Mouse (Mus musculus) ovary, postnatal 36 days (tissue): ENCODE data around the gene Fam216b.

Source experiments
- DNase-seq: peaks from one replicate; pipeline ENCODE4 v3.0.0; 2022; ENCODE audit warnings: low spot score, mixed read lengths

Fam216b gene

DNA sequence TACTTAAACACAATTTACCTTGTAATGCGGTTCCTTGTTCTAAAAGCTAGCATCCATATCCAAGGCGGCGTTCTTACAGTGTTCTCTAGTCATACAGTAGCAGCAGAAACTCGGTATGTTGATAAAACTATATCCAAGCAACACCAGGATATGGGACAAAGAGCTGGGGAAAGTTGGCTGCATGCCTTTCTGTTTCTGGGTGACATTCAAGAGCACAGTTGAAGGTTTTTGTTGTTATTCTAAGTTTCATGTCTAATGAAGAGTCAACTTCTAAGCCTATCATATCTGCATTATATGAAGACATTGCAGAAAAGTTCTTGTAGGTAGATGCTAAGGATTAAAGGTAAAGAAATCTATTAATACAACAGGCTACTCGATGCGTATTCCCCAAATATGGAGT, at the start of gene Fam216b:
Fam216b (minus strand) TSS at position 101 of the 400 bp plus-strand sequence.
- DNase-seq, result no peak

DNA sequence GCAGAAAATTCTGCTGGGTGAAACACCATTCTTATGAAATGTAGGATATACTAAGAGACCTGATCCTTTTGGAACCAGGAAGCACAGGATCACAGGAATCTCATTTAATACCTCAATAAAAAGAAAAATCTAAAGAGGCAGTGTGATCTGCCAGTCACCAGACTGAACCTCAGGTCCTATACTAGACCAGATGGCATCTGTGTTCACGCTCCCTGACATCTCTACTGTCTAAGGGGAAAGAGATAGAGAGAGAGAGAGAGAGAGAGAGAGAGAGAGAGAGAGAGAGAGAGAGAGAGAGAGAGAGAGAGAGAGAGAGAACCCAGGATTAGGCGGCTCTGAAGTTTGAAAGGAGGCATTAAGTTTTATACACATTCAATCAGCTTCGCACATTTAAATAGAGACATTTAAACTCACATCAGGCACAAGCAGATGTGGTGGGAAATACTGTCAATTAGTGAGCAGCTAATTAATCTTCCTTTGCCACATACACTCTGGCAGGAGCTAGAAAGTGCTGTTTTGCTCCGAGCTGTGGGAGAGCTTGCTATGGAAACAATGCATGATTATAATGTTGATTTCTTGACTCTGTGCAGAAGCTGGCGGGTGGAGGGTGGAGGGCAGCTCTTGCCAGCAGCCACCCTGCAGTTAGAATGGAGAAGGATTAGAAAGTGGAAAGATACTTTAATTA, 43.7 kb upstream of the Fam216b start:
- DNase-seq, result no peak

DNA sequence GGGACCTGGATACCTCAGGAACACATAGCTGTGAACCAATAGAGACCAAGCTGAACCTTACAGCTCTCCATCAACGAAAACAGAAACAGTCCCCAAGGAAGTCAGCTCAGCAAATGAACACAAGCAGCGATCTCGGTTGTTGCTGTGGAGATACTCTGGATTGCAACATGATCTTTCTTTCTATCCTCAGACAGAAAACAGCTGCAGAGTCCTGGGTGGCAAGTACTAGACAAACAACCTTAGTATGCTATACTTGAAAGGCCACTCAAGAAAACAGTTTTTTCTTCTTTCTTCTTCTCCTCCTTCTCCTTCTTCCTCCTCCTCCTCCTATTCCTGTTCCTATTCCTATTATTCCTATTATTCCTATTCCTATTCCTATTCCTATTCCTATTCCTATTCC, 37.9 kb upstream of the Fam216b start:
- no peak for DNase-seq

DNA sequence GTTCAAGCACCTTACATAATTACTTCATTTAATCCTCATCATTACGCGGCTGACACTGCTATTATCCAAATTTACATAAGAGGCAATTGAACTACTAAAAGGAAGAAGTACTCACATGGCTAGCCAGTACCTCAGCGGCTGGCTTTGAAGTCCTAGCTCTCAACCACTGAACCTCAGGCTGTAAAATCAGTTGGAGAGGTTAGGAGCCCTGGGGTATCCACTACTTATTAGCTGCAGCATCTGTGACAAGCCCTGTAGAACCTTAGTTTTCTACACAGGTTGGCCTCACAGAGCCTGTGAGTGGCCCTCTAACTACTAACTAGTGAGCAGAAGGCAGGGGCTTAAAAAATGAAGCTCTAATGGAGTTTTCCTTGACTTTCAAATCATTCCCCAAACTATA, 31.5 kb upstream of the Fam216b start:
- no peak for DNase-seq

DNA sequence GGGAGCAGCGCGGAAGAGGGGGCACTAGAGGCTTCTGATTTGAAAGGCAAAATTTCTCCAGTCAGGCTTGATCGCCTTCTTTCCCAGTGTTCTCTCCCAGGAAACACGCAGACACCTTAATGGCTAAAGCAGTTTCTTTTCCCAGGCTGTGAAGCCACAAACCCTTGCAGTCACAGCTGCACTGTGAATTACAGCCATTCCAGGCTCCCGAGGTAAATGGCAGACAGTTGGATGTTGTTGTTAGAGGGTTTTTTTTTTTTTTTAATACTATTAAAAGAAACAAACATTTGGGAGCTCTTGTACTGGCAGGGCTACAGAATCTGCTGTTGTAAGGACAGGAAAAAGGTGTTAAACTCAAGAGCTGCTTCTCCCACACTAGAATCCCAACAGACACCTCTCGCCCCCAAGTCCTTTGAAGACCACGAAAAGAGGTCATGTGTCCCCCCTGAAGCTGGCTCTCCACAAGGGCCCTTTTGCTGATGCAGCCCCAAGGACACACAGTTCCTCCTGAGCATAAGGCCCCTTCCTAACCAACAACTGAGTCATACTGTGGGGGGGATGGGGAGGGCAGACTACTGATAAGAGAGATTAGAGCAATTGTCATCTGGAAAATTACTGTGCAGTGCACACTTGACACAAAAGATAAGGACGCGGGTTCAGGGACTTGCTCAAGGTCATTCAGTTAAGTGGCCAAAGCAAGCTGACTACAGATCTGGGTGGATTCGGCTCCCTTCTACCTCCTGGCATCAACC, 30.8 kb upstream of the Fam216b start:
- DNase-seq, result no peak

DNA sequence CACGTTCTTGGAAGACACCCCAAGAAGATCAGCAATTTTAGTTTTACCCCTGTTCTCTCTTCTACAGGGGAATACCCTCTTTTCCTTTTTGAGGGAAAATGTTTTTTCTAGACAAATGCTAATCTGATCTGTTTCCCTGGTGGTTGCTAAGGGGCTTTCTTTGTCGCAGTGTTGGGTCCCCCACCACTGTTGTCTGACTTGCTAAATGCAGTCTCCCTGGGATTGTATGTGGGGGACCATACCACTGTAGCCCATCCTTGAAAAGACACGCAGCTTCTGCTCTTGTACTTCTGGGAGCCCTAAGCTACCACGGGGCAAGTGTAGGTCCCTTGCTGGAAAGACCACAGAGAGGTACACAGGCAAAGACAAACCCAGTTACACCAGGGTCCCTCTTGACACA, 28.9 kb upstream of the Fam216b start:
- no peak for DNase-seq

DNA sequence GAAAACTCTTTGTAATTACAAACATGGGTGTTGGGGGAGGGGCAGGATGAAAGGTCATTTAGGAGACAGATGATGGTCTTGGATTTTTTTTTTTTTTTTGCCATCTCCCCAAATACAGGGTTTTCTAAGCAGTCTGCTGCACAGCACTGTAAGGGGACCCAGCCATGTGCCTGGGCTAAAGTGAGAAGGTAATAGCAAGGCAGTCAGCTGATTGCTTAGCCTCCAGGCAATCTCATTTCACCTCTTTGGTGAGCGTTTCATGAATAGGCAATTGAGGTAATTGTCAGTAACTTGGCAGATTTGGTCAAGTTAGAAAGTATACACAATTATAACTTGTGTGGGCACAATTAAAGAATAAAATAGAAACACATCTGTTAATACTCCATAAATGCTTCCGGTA, 28.5 kb upstream of the Fam216b start:
- DNase-seq, result no peak

DNA sequence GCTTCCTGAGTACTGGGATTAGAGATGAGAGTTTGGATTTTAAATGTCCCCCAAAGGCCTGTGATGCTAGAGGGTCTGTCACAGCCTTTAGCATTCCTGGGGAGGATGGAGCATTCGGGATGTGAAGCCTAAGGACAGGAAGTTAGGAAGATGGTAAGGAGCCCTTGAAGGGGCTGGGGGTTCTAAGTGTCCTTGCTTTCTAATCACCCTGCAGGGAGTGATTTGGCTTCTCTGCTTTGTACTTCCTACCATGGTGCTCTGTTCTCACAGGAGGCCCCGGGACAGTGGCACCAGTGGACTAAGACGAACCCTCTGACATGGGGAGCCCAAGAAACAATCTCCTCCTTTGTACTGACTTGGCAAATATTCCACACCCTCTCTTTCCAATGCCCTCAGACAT, 23.7 kb upstream of the Fam216b start:
- DNase-seq, result no peak

DNA sequence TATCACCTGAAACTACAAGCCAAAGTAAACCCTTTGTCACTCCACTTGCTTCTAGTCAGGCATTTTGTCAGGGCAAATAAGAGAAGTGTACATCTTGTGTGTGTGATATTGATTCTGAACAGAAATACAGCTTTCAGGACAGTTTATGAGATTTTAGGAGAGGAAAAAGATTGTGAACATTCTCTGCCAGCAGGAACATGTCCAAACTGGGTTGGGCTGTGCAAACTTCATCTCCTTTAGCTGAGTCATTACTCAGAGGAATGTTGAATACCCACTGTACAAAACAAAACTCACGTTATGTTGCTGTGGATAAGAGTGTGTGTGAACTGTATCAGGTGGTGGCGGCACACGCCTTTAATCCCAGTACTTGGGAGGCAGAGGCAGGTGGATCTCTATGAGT, 22.1 kb upstream of the Fam216b start:
- DNase-seq, result no peak

DNA sequence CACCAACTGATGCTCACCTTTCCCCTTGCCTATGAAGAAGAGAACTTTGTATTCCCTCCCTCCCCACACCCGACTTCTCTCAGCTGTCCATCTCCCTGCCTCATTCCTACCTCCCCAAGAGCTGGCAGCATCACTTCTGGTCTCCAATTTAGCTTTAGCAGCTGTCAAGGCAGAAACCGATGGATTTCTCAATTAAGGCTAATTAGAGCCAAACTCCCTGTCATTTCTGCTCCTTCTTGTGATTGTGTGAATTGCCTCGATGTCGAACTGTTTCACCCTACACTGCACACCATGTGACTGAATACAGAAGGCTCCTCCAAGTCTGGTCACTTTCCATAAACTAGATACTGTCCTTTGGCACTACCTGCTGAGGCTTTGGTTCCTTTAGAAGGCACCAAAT, 20.6 kb upstream of the Fam216b start:
- no peak for DNase-seq

DNA sequence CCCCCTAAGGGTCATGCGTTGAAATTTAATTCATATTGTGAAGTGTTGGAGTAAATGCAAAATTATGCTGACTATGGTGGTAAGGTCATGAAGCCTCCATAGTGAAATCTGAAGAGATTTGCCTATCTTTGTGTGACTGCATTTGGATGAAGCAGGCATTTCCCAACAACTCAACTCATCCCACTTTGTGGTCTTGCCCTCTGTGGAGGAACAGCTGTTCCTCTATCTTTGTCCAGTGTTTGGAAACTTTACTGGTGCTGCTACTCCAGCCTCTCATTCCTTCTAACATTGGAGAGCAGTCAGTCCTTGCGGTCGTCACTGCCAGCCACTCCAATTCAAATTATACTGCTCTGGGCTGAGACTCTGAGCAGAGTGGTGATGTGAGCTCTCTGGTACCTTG, 19.6 kb upstream of the Fam216b start:
- DNase-seq, result no peak

DNA sequence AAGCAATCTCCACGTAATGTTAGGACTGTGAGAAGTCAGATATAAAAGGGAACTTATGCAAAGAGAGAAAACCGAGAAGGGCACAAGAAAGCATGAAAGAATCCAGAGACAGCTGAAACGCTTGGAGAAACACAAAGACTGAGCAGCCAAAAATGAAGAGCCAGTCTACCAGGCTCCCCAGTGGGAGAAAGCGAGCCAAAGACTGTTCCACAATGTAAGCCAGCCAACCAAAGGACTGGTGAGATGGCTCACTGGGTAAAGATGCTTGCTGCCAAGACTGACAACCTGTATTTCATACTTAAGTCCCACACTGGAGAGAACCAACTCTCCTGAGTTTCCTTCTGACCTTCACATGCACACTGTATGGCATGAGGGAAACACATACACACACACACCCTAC, 784 bp upstream of the Fam216b start:
- no peak for DNase-seq

DNA sequence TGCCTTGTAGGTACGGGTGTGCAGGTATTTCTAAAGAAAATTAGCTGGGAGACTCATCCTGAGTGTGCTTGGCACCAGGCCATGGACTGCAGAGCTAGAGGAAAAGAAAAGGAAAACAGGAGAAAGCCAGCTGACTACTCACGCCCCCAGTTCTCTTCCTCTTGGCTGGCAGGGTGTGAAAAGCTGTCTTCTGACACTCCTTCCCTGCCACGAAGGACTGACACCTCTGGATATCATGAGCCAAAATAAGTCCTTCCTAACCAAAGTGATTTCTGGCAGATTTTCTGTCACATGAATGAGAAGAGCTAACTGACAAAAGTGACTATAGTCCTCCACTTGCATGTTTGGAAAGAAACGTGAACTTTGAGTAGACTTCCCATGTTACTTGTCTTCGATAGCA, 5.3 kb downstream of the Fam216b start:
- no peak for DNase-seq

DNA sequence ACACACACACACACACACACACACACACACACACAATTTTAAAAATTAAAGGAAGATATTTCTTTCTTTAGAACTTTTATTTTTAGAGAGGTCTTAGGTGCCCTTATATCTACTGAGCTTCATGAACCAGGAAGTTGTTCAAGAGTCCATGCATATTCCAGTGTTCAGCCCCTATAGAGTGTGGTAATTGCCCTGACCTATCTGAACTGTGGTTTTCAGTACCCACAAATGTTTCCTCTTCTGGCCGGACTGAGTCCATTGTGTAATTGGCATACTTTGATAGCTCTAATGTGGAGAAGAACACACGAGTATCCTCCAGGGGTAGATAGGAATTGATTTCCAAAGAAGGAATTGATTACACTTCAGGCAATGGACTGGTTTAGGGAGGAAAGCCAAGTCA, 11.3 kb downstream of the Fam216b start:
- DNase-seq, result no peak

DNA sequence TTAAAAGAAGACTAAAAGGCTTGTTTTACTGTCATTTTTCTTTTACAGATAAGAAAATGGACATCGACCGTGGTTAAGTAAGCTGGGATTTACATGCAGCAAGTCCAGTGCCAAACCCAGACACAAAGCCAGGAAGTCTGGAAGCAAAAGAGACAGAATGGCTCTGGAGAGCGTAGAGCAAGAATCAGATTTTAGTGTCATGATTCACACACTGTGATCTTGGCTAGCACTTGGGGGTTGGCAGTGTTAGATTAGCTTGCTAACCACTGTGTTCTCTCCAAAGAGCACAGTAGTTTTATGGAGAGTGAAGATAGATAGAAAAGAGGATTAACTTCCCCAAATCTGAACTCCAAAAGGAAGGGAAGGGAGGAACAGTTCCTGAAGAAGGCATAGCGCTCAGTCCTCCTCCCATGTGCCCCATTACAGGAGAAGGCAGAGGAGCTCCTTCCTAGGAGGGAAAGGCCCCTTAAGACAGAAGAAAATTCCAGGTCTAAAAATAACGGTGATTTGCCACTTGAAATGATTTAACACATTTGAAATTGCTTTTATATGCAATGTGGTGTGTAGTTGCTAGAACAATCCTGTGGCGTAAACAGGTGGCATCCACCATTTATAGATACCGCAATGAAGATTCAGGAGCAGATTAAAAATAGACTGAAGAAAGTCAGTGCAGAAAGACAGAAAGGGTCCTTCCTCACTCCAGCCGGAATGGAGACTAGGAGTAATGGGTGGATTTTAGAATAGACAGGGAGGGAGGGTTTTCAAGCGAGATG, 22.7 kb downstream of the Fam216b start:
- no peak for DNase-seq

DNA sequence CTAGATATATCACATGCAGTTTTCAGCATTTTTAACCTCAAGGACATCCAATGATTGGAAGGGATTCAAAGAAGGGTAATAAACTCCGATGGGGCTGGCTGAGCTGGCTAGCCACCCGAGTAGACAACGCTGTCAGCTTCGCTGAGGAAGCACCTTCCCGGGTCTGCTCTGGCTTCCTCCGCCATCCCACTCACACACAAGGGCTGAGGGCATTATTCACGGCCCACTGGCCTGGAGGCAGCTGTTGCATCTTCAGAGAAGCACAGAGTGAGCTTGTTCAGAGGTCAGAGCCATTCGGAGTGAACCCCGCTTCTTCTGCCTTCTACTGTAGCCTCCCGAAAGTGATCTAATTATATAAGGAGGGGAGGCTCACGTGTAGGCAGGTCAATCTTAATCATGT, 26.3 kb downstream of the Fam216b start:
- DNase-seq, result no peak

DNA sequence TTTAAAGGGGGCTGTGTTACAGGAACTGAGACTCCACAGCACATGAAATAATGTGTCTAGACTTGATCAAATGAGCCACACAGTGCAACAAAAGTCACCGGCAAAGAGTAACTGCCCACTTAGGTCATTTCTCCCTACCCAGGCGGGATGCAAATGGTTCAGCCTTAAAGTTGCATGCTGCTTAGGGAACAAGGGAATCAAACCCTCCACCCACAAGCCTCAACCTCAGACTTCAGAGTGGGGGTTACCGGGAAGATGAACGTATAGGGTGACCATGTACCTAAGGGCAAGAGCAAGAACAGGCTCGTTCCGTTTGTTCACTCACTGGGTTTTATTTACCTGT, 28.2 kb downstream of the Fam216b start:
- DNase-seq, result no peak

DNA sequence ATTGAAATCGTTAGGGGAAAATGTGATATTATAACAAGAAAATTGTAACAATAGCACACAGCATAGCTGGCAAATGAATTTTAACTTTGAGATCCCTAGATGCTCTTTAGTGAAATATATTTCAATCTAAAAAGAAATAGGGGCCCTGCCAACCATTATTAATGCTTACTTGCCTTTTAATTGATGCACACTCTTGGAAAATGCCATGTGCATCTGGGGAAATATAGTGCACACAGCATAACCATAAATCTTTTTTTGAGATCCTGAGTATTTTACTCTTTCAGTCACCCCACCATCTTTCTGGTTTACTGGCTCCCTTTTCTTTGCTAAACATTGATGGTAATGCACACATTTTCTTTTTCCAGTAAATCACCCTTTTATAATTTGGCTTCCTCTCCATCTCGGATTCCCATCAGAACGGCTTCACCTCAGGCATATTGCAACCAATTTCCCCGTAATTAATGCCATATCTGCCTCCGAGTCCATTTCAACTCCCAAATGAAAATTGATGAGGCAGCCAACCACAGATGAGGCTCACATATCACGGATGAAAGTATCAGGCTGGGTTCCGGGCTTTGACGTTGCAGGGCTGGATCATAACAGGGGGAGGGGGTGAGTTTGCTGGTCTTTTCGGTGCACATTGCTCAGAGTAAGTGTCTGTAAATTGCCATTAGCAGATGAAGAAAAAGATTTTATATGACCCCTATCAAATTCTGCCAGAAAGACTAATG, 28.8 kb downstream of the Fam216b start:
- DNase-seq, result no peak

DNA sequence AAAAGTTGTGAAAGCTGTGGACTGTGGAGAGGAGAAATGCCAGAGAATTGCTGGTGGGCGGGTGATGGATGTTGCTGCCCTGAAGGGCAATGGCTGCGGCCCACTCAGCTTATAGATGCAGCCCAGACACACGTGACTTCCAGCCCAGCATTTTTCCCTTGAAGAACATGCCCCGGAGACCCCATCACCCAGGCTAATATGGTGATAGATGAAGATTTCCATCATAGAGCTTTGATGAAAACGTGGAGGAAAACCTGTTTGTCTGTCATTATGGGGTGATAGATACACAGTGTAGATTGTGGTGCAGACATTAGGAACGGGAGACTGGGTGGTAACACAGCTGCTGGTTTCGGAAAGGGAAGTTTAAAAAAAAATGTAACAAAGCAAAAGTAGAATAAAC, 31.4 kb downstream of the Fam216b start:
- DNase-seq, result no peak

DNA sequence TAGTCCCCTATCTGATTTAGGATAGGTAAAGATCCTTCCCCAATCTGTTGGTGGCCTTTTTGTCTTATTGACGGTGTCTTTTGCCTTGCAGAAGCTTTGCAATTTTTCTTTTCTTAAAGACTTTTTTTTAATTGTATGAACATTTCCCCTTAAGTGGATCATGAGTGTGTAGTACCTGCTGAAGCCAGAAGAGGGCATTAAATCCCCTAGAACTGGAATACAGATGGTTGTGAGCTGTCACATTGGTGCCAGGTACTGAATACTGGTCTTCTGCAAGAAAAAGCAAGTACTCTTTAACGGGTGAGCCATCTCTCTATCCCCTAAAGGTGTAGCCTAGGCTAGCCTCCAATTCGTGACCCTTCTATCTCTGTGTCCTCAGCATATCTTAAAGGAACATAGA, 32.4 kb downstream of the Fam216b start:
- no peak for DNase-seq

DNA sequence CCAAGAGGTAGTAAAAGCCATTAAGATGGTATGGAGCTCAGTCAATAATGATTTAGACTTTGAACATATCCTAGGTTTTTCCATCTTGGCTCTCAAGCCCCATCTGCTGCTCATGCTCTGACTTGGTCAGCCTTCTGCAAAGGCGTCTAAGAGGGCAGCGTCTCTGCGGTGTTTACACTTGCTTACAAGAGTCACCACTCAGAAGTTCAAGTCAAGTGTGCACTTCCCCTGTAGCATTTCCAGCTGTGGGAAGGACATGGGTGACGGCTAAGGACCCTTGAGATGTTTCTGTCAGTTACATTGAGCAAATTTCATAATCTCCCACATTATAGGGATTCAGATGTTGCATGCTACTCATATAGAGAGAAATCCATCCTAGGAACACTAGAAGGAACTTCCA, 40.1 kb downstream of the Fam216b start:
- no peak for DNase-seq

DNA sequence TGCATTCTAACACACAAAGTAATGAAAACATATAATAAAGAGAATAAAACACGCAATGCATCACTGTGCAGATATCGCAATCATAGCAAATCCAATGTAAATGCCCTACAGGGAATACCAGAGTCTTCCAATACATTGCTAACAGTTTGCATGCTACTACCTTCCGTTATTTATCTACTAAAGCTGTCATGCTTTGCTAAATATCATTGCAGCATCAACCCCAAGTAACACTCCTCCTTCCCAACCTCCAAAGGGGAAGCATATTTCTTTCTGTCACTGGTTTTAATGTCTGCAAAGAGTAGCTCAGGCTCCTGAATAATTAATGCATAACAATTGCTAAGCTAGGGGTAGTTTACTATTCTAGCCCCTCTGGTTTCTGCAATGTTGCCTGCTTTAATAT, 40.5 kb downstream of the Fam216b start:
- DNase-seq, result no peak

DNA sequence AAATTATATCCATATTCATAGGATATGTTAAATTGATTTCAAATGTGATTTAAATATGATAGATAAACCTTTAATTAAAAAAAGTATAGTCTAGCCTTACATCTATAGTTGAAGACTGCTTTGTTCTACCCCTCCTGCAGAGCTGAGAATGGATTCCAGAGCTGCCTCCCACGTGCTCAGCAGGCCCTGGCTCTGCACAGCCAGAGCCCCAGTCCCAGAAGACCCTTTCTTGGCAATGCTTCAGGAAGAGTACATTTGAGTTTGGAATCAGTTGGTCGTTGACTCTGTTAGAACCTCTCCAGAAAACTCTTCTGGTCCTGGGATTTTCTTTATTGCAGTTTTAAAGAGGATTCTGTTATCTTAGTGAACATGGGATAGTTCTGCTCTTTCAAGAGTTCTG, 45.7 kb downstream of the Fam216b start:
- DNase-seq, result no peak
